8 mouse cellular contexts compared by ENCODE assay signal in the genomic region with DNA sequence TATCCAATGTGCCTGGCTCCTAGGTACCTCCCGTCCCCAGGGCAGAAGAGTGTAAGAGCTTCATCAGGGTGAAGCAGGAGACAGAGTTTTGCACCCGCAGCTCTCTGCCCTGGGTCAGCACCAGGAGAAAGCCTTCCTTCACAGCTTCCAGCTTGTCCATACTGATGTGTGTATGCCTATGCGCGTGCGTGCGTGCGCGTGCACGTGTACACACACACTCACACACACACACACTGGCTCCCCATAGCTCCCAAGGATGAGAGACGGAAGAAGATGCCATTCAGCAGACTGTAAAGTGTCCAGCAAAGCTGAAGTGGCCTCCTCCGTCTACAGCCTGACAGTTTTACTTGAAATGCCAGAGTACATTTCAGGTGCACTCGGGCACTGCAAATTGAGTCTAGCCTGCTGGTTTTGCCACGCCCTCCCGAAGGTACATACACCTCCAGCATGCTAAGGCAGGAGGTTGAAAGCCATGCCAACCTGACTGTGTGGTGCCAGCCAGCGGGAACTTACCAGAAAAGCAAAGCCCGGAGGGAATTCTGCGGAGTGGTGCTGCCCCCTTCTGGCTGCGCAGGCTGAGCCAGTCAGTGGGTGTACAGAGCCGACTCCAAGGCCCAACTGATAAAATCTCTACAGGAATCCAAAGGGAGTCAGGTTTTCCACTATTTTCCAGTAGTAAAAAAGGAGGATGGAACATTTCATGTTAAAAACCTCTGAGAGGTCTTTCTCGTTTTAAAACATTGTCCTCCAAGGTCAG.
A peak's percentile ranks its signal among the peaks of the same experiment; 100 is the strongest.
DNase-seq lines count a peak whose midpoint lies in the region; ATAC-seq and TF ChIP-seq lines count a peak whose summit lies in the region.

No protein-coding gene starts in this region.

- no peaks in the 10 kb centered on the region for H3K36me3 ChIP-seq in hindbrain, embryonic 14.5 days (replicated peaks; ENCODE audit: control insufficient read depth, insufficient read depth)

- peak overlapping the region; percentile 77; the same call in 1 of the 2 replicates for H3K27ac ChIP-seq in hindbrain, embryonic 14.5 days

- H3K4me1 ChIP-seq in hindbrain, embryonic 14.5 days (replicated peaks; ENCODE audit: control insufficient read depth, insufficient read depth, low read length), result peaks cover 21% of the 10 kb centered on the region

- no peak overlapping the region for H3K4me3 ChIP-seq in hindbrain, embryonic 14.5 days (replicated peaks; ENCODE audit: low read length)

- no peaks in the 10 kb centered on the region for H3K27me3 ChIP-seq in Patski
- no peaks in the 10 kb centered on the region for H3K27me3 ChIP-seq in hindbrain, embryonic 14.5 days (ENCODE audit: control insufficient read depth, insufficient read depth, low read length)

- H3K9ac ChIP-seq in hindbrain, embryonic 14.5 days, result peak overlapping the region; percentile 50

- in situ Hi-C loops in Patski (cut with MboI; ENCODE audit: low pct_unique_long_range_greater_than_20kb), result loop anchor here (5.0 kb wide), 1 partner anchor 229 kb away; no protein-coding TSS in a partner anchor

- POLR2A ChIA-PET in Patski (lab: Charles Lee), result no interaction called here

- H3K4me2 ChIP-seq in hindbrain, embryonic 14.5 days (replicated peaks), result peak overlapping the region; percentile 52

- DNase-seq in Patski (ENCODE audit: low read depth, low spot score), result peak; percentile 47
- DNase-seq in cerebellum, postnatal 25 days, result peak; percentile 98
- peak; percentile 92 for DNase-seq in frontal cortex, postnatal 36 days (ENCODE audit: low spot score in 2 of 2)
- DNase-seq in hindbrain, embryonic 14.5 days (ENCODE audit: low spot score), result peak; percentile 92
- DNase-seq in layer of hippocampus, postnatal 25 days (ENCODE audit: extremely low spot score in 1 of 2, low spot score in 1 of 2), result peak; percentile 96 to 99
- DNase-seq in lung, postnatal 25 days (ENCODE audit: low spot score), result peak; percentile 84
- DNase-seq in right cerebral cortex, adult 18-20 months, result peak; percentile 86
- DNase-seq in urinary bladder, adult 2 months (ENCODE audit: low spot score), result peak; percentile 79

- ATAC-seq in Patski, result peak; percentile 82
- ATAC-seq in hindbrain, embryonic 14.5 days (ENCODE audit: low FRiP score), result peak; percentile 79

- peak; percentile 95 for TF ChIP-seq CTCF in Patski (IDR thresholded peaks at IDR 0.05)

- H3K9me3 ChIP-seq in hindbrain, embryonic 14.5 days (ENCODE audit: control insufficient read depth, low read length), result no peaks in the 10 kb centered on the region

- WGBS in hindbrain, embryonic 14.5 days, result 31% methylated on average over 20 of the region's 20 CpGs

- CTCF ChIA-PET in Patski (lab: Charles Lee), result interaction anchor here (0.7 to 3.6 kb wide), 13 partner anchors 8 to 371 kb away, joined by 3 to 29 read pairs (median 3); no protein-coding TSS in a partner anchor

Comparison
In these comparisons a context has a peak if more than half of its experiments do, and no peak if none do; other contexts are left out.
1. DNase-seq: peak in every context shown above with its lines; median percentile 98 in cerebellum, postnatal 25 days; 98 in layer of hippocampus, postnatal 25 days; 92 in frontal cortex, postnatal 36 days; 92 in hindbrain, embryonic 14.5 days; 86 in right cerebral cortex, adult 18-20 months; 84 in lung, postnatal 25 days; 79 in urinary bladder, adult 2 months; 47 in Patski.